33 mouse cellular contexts compared by ENCODE assay signal in the genomic region with DNA sequence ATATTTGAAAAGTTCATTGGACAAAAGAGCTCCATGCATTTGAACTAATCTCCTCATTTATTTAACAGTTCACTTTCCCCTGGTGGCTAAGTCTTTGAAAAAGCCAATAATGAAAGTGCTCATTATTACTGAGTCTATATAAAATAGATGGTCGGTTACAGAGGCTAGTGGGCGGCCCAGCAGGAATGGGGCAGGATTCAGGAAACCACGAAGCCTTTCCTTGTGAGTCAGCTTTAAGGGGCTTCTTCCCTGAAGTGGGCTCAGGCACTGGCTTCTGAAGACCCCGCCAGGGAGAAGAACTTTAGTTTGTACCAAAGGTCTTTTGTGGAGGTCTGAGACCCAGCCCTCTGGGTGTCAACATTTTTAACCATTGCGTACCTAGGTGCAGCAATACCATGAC. TPM values are rescaled to one million over a fixed set of nuclear protein-coding genes. Genes with fewer than 3 reads are reported as not detected.
DNase-seq lines count a peak whose midpoint lies in the region; ATAC-seq and TF ChIP-seq lines count a peak whose summit lies in the region.
"Had no signal": no experiment of that assay in that cellular context is flagged by ENCODE, and none has a peak within 500 bp of the region (broad histone marks: within the 10 kb centered on the region; RNA-seq: fewer than 3 reads in every experiment).

No protein-coding gene starts in this region.

- no peaks in the 10 kb centered on the region; the same call in 1 of the 2 replicates for H3K27me3 ChIP-seq in forebrain, embryonic 14.5 days (replicated peaks; ENCODE audit: control insufficient read depth, insufficient read depth, low read length)
- no peaks in the 10 kb centered on the region for H3K27me3 ChIP-seq in forebrain, postnatal 0 days (ENCODE audit: insufficient read depth, low read length)
- no peaks in the 10 kb centered on the region for H3K27me3 ChIP-seq in midbrain, embryonic 14.5 days (ENCODE audit: control insufficient read depth, insufficient read depth, low read length)
- 0 out of 2 replicates have a peak, but pooled peaks cover 4% of the 10 kb centered on the region for H3K27me3 ChIP-seq in midbrain, embryonic 15.5 days (replicated peaks)
- H3K27me3 ChIP-seq: forebrain, embryonic 15.5 days; heart, embryonic 12.5 days; heart, embryonic 15.5 days; hindbrain, embryonic 13.5 days; intestine, embryonic 15.5 days had no signal

- H3K9me3 ChIP-seq in forebrain, embryonic 14.5 days (replicated peaks; ENCODE audit: control insufficient read depth, low read length): no peaks in the 10 kb centered on the region
- no peaks in the 10 kb centered on the region for H3K9me3 ChIP-seq in forebrain, postnatal 0 days (ENCODE audit: low read length)
- H3K9me3 ChIP-seq in midbrain, embryonic 14.5 days (ENCODE audit: control insufficient read depth, low read length): no peaks in the 10 kb centered on the region
- H3K9me3 ChIP-seq in midbrain, embryonic 15.5 days: no peaks in the 10 kb centered on the region
- H3K9me3 ChIP-seq: forebrain, embryonic 15.5 days; heart, embryonic 12.5 days; heart, embryonic 15.5 days; hindbrain, embryonic 10.5 days; hindbrain, embryonic 13.5 days; intestine, embryonic 15.5 days had no signal

- no peak for ATAC-seq in forebrain, embryonic 14.5 days
- ATAC-seq in forebrain, postnatal 0 days: no peak
- no peak for ATAC-seq in midbrain, embryonic 14.5 days (ENCODE audit: low FRiP score, low TSS enrichment)
- no peak for ATAC-seq in midbrain, embryonic 15.5 days (replicated peaks)
- ATAC-seq: activated CD4-positive, CD25-positive, alpha-beta regulatory T cell, adult 4 months; forebrain, embryonic 15.5 days; hindbrain, embryonic 16.5 days; intestine, embryonic 15.5 days had no signal

- peak; percentile 5 for DNase-seq in embryo, embryonic 11 days
- DNase-seq in embryo, embryonic 10 days (ENCODE audit: low spot score): no peak
- DNase-seq in forebrain, embryonic 14.5 days (ENCODE audit: low spot score): peak; percentile 40
- DNase-seq in forebrain, postnatal 0 days: no peak
- peak; percentile 18 for DNase-seq in midbrain, embryonic 14.5 days
- DNase-seq in urinary bladder, postnatal 25 days (ENCODE audit: low spot score): no peak
- DNase-seq: adrenal gland, postnatal 10 days; adrenal gland, postnatal 36 days; B cell, adult 2 months; cerebellum, adult 11-12 months; cerebellum, adult 8-10 months; cerebellum, postnatal 10 days; cerebellum, postnatal 36 days; gastrocnemius, postnatal 10 days; gastrocnemius, postnatal 36 days; heart, postnatal 10 days; heart, postnatal 36 days; kidney, adult 11 months; kidney, adult 8-10 months had no signal

- WGBS in forebrain, embryonic 14.5 days: 7% methylated on average over 5 of the region's 5 CpGs
- 9% methylated on average over 5 of the region's 5 CpGs for WGBS in forebrain, postnatal 0 days
- 25% methylated on average over 5 of the region's 5 CpGs for WGBS in midbrain, embryonic 14.5 days
- WGBS in midbrain, embryonic 15.5 days: 26% methylated on average over 5 of the region's 5 CpGs

- TF ChIP-seq CTCF in forebrain, postnatal 0 days (IDR thresholded peaks at IDR 0.05; ENCODE audit: low read depth): no peak

- no peaks in the 10 kb centered on the region for H3K36me3 ChIP-seq in forebrain, embryonic 14.5 days (ENCODE audit: control insufficient read depth, insufficient read depth, low read length)
- no peaks in the 10 kb centered on the region for H3K36me3 ChIP-seq in forebrain, postnatal 0 days (ENCODE audit: insufficient read depth)
- H3K36me3 ChIP-seq in midbrain, embryonic 14.5 days (ENCODE audit: control insufficient read depth, insufficient read depth, low read length): no peaks in the 10 kb centered on the region
- H3K36me3 ChIP-seq in midbrain, embryonic 15.5 days (replicated peaks): no peaks in the 10 kb centered on the region
- H3K36me3 ChIP-seq: forebrain, embryonic 15.5 days; heart, embryonic 12.5 days; heart, embryonic 15.5 days; hindbrain, embryonic 10.5 days; hindbrain, embryonic 13.5 days; intestine, embryonic 15.5 days had no signal

- H3K4me2 ChIP-seq in forebrain, embryonic 14.5 days (ENCODE audit: low read length): no peak overlapping the region
- H3K4me2 ChIP-seq in forebrain, postnatal 0 days (ENCODE audit: low read depth): no peak overlapping the region
- H3K4me2 ChIP-seq in midbrain, embryonic 14.5 days (ENCODE audit: low read length): no peak overlapping the region
- no peak overlapping the region for H3K4me2 ChIP-seq in midbrain, embryonic 15.5 days
- H3K4me2 ChIP-seq: forebrain, embryonic 15.5 days; heart, embryonic 12.5 days; heart, embryonic 15.5 days; hindbrain, embryonic 13.5 days; intestine, embryonic 15.5 days had no signal

- H3K9ac ChIP-seq in forebrain, embryonic 14.5 days (ENCODE audit: low read length): no peak overlapping the region
- H3K9ac ChIP-seq in forebrain, postnatal 0 days: no peak overlapping the region
- H3K9ac ChIP-seq in midbrain, embryonic 14.5 days (replicated peaks; ENCODE audit: low read length): no peak overlapping the region
- no peak overlapping the region for H3K9ac ChIP-seq in midbrain, embryonic 15.5 days
- H3K9ac ChIP-seq: forebrain, embryonic 15.5 days; heart, embryonic 12.5 days; heart, embryonic 15.5 days; hindbrain, embryonic 13.5 days; intestine, embryonic 15.5 days had no signal

- H3K4me1 ChIP-seq in forebrain, embryonic 14.5 days (ENCODE audit: control insufficient read depth, insufficient read depth, low read length): peaks cover 4% of the 10 kb centered on the region
- H3K4me1 ChIP-seq in forebrain, postnatal 0 days (ENCODE audit: insufficient read depth): no peaks in the 10 kb centered on the region
- 0 out of 2 replicates have a peak, but pooled peaks cover 5% of the 10 kb centered on the region for H3K4me1 ChIP-seq in midbrain, embryonic 14.5 days (ENCODE audit: control insufficient read depth, insufficient read depth, low read length)
- no peaks in the 10 kb centered on the region for H3K4me1 ChIP-seq in midbrain, embryonic 15.5 days
- H3K4me1 ChIP-seq: heart, embryonic 12.5 days; heart, embryonic 15.5 days; hindbrain, embryonic 13.5 days; intestine, embryonic 15.5 days had no signal

- H3K4me3 ChIP-seq in forebrain, embryonic 14.5 days (ENCODE audit: low read depth, low read length): no peak overlapping the region
- H3K4me3 ChIP-seq in forebrain, postnatal 0 days (ENCODE audit: low read depth, low read length): no peak overlapping the region
- H3K4me3 ChIP-seq in midbrain, embryonic 14.5 days (replicated peaks; ENCODE audit: low read depth, low read length): no peak overlapping the region
- no peak overlapping the region for H3K4me3 ChIP-seq in midbrain, embryonic 15.5 days
- H3K4me3 ChIP-seq: forebrain, embryonic 15.5 days; heart, embryonic 12.5 days; heart, embryonic 15.5 days; hindbrain, embryonic 10.5 days; hindbrain, embryonic 13.5 days; intestine, embryonic 15.5 days had no signal

- no peak overlapping the region for H3K27ac ChIP-seq in forebrain, embryonic 14.5 days (ENCODE audit: low read depth, low read length)
- no peak overlapping the region for H3K27ac ChIP-seq in forebrain, postnatal 0 days (ENCODE audit: low read depth, low read length)
- no peak overlapping the region for H3K27ac ChIP-seq in midbrain, embryonic 14.5 days (replicated peaks; ENCODE audit: low read depth, low read length)
- H3K27ac ChIP-seq in midbrain, embryonic 15.5 days: no peak overlapping the region
- H3K27ac ChIP-seq: forebrain, embryonic 15.5 days; heart, embryonic 15.5 days; hindbrain, embryonic 10.5 days; hindbrain, embryonic 13.5 days; intestine, embryonic 15.5 days had no signal

RNA-seq across cellular contexts. Expression of gene Mak, which starts 27.5 kb away (rescaled TPM):
- polyA plus RNA-seq in forebrain, embryonic 14.5 days (2014; fragmentation: Nextera tagmentation; extraction: Ambion mirVana): 1.2 and 1.8 TPM in 2 replicates
- 1.5 and 2.3 TPM in 2 replicates for total RNA-seq in forebrain, postnatal 0 days (2014; rRNA removed)
- 1.2 and 1.9 TPM in 2 replicates for polyA plus RNA-seq in forebrain, postnatal 0 days (2015; fragmentation: Nextera tagmentation; extraction: Ambion mirVana)
- 1.7 and 2.1 TPM in 2 replicates for polyA plus RNA-seq in midbrain, embryonic 14.5 days (2014; fragmentation: Nextera tagmentation; extraction: Ambion mirVana)
- polyA plus RNA-seq in midbrain, embryonic 15.5 days (2015; fragmentation: Nextera tagmentation; extraction: Ambion mirVana): 1.8 and 2.2 TPM in 2 replicates
- total RNA-seq: adrenal gland, postnatal 36 days; gastrocnemius, adult 18-20 months; gastrocnemius, postnatal 10 days; gastrocnemius, postnatal 36 days; granulocyte monocyte progenitor cell, adult 5-6 weeks; heart, postnatal 10 days; heart, postnatal 36 days; MEL had no signal

RNA-seq across cellular contexts. Expression of gene Tmem14c, which starts 35.9 kb away (rescaled TPM):
- 132 and 161 TPM in 2 replicates for polyA plus RNA-seq in forebrain, embryonic 14.5 days (2014; fragmentation: Nextera tagmentation; extraction: Ambion mirVana)
- 43.2 and 53.2 TPM in 2 replicates for total RNA-seq in forebrain, postnatal 0 days (2014; rRNA removed)
- polyA plus RNA-seq in forebrain, postnatal 0 days (2015; fragmentation: Nextera tagmentation; extraction: Ambion mirVana): 121 and 127 TPM in 2 replicates
- 127 and 130 TPM in 2 replicates for polyA plus RNA-seq in midbrain, embryonic 14.5 days (2014; fragmentation: Nextera tagmentation; extraction: Ambion mirVana)
- 107 and 110 TPM in 2 replicates for polyA plus RNA-seq in midbrain, embryonic 15.5 days (2015; fragmentation: Nextera tagmentation; extraction: Ambion mirVana)

RNA-seq across cellular contexts. Expression of gene Pak1ip1, which starts 51.1 kb away (rescaled TPM):
- polyA plus RNA-seq in forebrain, embryonic 14.5 days (2014; fragmentation: Nextera tagmentation; extraction: Ambion mirVana): 84.8 and 86.7 TPM in 2 replicates
- total RNA-seq in forebrain, postnatal 0 days (2014; rRNA removed): 42.9 and 45.9 TPM in 2 replicates
- 49.4 and 52.5 TPM in 2 replicates for polyA plus RNA-seq in forebrain, postnatal 0 days (2015; fragmentation: Nextera tagmentation; extraction: Ambion mirVana)
- polyA plus RNA-seq in midbrain, embryonic 14.5 days (2014; fragmentation: Nextera tagmentation; extraction: Ambion mirVana): 62.9 and 66.0 TPM in 2 replicates
- polyA plus RNA-seq in midbrain, embryonic 15.5 days (2015; fragmentation: Nextera tagmentation; extraction: Ambion mirVana): 56.2 and 61.4 TPM in 2 replicates

RNA-seq across cellular contexts. Expression of gene Gcm2, which starts 58.9 kb away (rescaled TPM):
- not detected in 2 replicates for polyA plus RNA-seq in forebrain, embryonic 14.5 days (2014; fragmentation: Nextera tagmentation; extraction: Ambion mirVana)
- total RNA-seq in forebrain, postnatal 0 days (2014; rRNA removed): not detected in 2 replicates
- not detected in 2 replicates for polyA plus RNA-seq in forebrain, postnatal 0 days (2015; fragmentation: Nextera tagmentation; extraction: Ambion mirVana)
- polyA plus RNA-seq in midbrain, embryonic 14.5 days (2014; fragmentation: Nextera tagmentation; extraction: Ambion mirVana): not detected in 2 replicates
- polyA plus RNA-seq in midbrain, embryonic 15.5 days (2015; fragmentation: Nextera tagmentation; extraction: Ambion mirVana): not detected in 2 replicates
- total RNA-seq: adrenal gland, postnatal 10 days; adrenal gland, postnatal 36 days; gastrocnemius, adult 18-20 months; gastrocnemius, postnatal 10 days; gastrocnemius, postnatal 36 days; granulocyte monocyte progenitor cell, adult 5-6 weeks; heart, postnatal 10 days; heart, postnatal 36 days; MEL had no signal
- polyA plus RNA-seq: cortical plate, adult 2 months; embryonic facial prominence, embryonic 11.5 days; forebrain, embryonic 15.5 days; heart, embryonic 12.5 days; heart, embryonic 15.5 days; hindbrain, embryonic 10.5 days; hindbrain, embryonic 13.5 days; hindbrain, embryonic 16.5 days; intestine, embryonic 15.5 days had no signal

Comparison
In these comparisons a context has a peak if more than half of its experiments do, and no peak if none do; other contexts are left out.
1. DNase-seq: peak in embryo, embryonic 11 days (single experiment), forebrain, embryonic 14.5 days (single experiment) and midbrain, embryonic 14.5 days (single experiment); none in embryo, embryonic 10 days (single experiment), forebrain, postnatal 0 days (single experiment) and urinary bladder, postnatal 25 days (single experiment).